Mouse (Mus musculus) liver, postnatal 0 days (tissue): ENCODE data around the gene Tub.

Experiments
- CTCF ChIP-seq: sonication (generic); IDR thresholded peaks from 2 replicates; pipeline ENCODE4 v1.5.1; 2016; ENCODE audit warnings: antibody characterized with exemption, low read depth
- EP300 ChIP-seq: IDR thresholded peaks from 2 replicates; pipeline ENCODE4 v1.6.1; 2016; ENCODE audit warnings: antibody characterized with exemption, low read depth, mild to moderate bottlenecking

DNA sequence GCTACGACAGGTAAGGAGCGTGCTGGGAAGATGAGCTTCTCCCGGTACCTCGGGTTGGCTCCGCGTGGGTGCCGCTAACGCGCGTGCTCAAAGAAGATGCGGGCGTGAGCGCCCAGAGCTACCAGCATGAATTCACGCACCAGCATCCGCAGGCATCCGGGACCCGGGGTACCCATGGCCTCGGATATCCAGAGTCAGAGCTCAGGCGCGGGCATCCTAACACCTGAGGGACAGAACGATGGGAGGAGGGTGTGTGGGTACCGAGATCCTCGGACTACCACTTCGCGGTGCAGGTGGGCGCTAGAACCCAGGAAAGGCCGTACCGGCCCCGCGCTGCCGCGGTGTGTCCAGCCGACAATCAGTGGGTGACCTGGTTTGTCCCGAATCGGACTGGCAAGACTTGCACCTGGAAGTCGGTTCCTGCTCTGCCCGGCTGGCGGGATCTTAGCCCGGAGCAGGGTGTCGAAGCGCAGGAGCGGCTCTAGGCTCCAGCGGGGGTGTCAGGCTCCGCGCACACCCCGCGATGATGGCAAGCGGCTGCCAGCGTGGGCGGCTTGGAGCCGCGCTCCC is 709 bp downstream of the Tub start:
- TF ChIP-seq CTCF (no peak), EP300 (no peak)
